Mouse (Mus musculus) limb, embryonic 12.5 days (tissue): ENCODE results near the gene Slc31a1. TPM values are rescaled to one million over a fixed set of nuclear protein-coding genes. Genes with fewer than 3 reads are reported as not detected.

Experiments used
- ATAC-seq: fragments of 200-750 bp; cut with Nextera tagmentation; 2 replicates; pipeline ENCODE4 v1.8.0; 2017; ENCODE audit warnings: low read depth, moderate TSS enrichment; ENCODE audit not compliant: insufficient number of reproducible peaks, insufficient read depth, low FRiP score, low TSS enrichment
- H3K27ac ChIP-seq: fragments of 300-500 bp; sonication (generic); 2 replicates; pipeline ENCODE4 v1.5.1; 2016; ENCODE audit warnings: mild to moderate bottlenecking, moderate library complexity
- H3K27me3 ChIP-seq: fragments of 300-500 bp; sonication (generic); 2 replicates; pipeline ENCODE4 v1.6.1; 2016; ENCODE audit warnings: mild to moderate bottlenecking, moderate library complexity
- H3K36me3 ChIP-seq: fragments of 300-500 bp; sonication (generic); 2 replicates; pipeline ENCODE4 v1.6.1; 2016; ENCODE audit warnings: mild to moderate bottlenecking, moderate library complexity
- H3K4me1 ChIP-seq: fragments of 300-500 bp; sonication (generic); replicated peaks from 2 replicates; pipeline ENCODE4 v1.6.1; 2016
- H3K4me2 ChIP-seq: fragments of 300-500 bp; sonication (generic); 2 replicates; pipeline ENCODE4 v1.6.1; 2016; ENCODE audit warnings: mild to moderate bottlenecking, moderate library complexity
- H3K4me3 ChIP-seq: fragments of 300-500 bp; sonication (generic); replicated peaks from 2 replicates; pipeline ENCODE4 v1.5.1; 2016; ENCODE audit warnings: mild to moderate bottlenecking
- H3K9ac ChIP-seq: fragments of 300-500 bp; sonication (generic); replicated peaks from 2 replicates; pipeline ENCODE4 v1.6.1; 2016; ENCODE audit warnings: mild to moderate bottlenecking, moderate library complexity
- H3K9me3 ChIP-seq: fragments of 300-500 bp; sonication (generic); 2 replicates; pipeline ENCODE4 v1.6.1; 2016; ENCODE audit warnings: mild to moderate bottlenecking, moderate library complexity
- WGBS: fragments of 180-500 bp; shearing (Covaris S2); methylation state at CpG from one replicate; pipeline ENCODE4 v1.1.7; 2016; 5-methylcytosine and 5-hydroxymethylcytosine counted together
- polyA plus RNA-seq: library from polyadenylated mRNA; unstranded; fragments of >200 nt; fragmentation: Nextera tagmentation; extraction: Ambion mirVana; gene quantifications from 2 replicates; pipeline ENCODE4 v1.2.1, GENCODE M21; 2016

Slc31a1 gene
- polyA plus RNA-seq, 1 experiment from 2014 or later: 42.8 TPM

DNA sequence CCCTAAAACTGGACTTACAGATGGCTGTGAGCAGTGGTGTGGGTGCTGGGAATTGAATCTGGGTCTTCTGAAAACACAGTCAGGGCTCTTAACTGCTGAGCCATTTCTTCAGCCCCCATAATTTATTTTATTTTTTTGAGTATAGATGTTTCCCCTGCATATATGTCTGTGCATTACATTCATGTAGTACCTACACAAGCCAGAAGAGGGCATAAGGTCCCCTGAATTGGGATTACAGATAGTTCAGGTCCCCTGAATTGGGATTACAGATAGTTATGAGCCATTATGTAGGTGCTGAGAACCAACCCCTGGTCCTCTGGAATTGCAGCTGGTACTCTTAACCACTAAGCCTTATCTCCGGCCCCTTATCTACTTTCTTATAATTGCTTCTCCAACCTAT is 16.5 kb upstream of the Slc31a1 start:
- no peak overlapping the region for H3K4me3 ChIP-seq
- 93% methylated on average over 1 of the region's 1 CpGs for WGBS
- no peak overlapping the region for H3K9ac ChIP-seq
- no peak overlapping the region for H3K4me2 ChIP-seq
- no peaks in the 10 kb centered on the region for H3K9me3 ChIP-seq
- no peak overlapping the region for H3K27ac ChIP-seq
- no peak for ATAC-seq
- H3K27me3 ChIP-seq: no peaks in the 10 kb centered on the region
- peaks cover 36% of the 10 kb centered on the region for H3K36me3 ChIP-seq
- no peaks in the 10 kb centered on the region for H3K4me1 ChIP-seq

DNA sequence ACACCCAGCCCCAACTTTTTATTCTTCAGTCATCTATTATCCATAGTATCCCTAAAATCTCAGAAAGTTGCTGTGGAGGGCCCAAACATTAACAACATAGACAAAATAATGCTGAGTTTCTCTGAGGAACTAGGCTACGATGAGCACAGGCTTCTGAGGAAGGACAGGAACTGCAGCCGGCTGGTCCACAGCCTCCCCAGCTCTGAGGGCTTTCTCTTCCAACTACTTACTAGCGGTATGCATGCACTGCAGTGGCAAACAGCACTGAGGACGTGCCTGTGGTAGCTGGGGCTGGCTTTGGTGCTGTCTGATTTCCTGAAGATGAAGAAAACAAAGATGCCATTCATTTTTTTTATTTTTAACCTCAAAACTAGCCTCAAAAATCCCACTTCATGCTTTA is 14.7 kb upstream of the Slc31a1 start:
- WGBS: 81% methylated on average over 4 of the region's 4 CpGs
- H3K9me3 ChIP-seq: no peaks in the 10 kb centered on the region
- H3K27me3 ChIP-seq: no peaks in the 10 kb centered on the region
- H3K4me2 ChIP-seq: no peak overlapping the region
- peaks cover 29% of the 10 kb centered on the region for H3K36me3 ChIP-seq
- H3K27ac ChIP-seq: no peak overlapping the region
- ATAC-seq: no peak
- no peak overlapping the region for H3K4me3 ChIP-seq
- no peaks in the 10 kb centered on the region for H3K4me1 ChIP-seq
- H3K9ac ChIP-seq: no peak overlapping the region

DNA sequence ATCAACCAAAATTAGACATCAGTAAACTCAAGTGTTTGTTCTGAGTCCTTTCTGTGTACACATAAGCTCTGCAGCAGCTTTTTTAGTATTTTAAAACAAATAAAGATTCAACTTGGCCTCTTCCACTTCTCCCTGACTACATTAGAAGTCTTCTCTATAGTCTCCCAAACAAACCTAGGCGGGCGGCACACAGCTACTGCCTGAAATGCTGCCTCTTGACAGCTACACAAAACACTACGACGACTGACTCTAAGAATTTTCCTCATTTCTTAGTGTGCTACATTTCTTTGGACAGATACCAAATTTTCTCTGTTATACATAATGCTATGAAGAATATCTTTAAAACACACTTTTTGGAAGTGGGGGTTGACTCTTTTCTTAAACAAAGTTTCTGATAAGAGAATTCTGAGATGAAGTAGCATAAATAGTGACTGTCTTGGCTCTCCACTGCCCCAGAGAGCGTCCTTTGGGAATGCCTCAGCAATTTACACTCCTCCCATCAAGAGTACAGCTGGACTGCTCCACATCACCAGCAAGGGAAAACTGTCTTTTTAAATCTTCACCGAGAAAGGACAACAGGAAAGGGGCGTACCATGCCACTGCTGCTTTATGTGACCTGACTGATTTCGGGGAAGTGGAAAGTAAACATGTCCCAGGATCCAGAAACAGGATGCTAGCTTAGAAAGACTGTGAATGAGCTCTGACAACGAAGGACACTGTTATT is 12.8 kb upstream of the Slc31a1 start:
- ATAC-seq: no peak

DNA sequence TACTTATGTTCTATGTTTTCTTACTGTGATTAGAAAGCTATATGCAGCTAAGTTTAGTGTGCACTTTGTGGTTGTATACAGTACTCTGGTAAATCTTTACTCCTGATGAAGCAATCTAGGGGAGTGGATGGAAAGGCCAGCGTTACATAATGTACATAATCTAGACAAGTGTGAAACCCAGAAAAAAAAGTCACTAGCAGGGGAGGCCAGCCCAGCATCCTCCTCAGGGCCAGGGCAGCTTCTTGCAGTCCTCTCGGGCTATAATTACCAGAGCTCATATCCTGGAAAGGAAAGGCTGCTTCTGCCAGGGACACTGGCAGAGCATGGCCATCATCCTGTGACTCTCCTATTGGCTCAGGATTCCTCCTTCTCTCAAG is 12.2 kb upstream of the Slc31a1 start:
- 85% methylated on average over 2 of the region's 2 CpGs for WGBS
- no peak overlapping the region for H3K4me3 ChIP-seq
- no peak for ATAC-seq

More for the DNA sequence above, 12.8 kb upstream of the Slc31a1 start:
- Histone ChIP-seq H3K4me2 (no peak overlapping the region), H3K27me3 (no peaks in the 10 kb centered on the region), H3K36me3 (peaks cover 30% of the 10 kb centered on the region), H3K4me1 (no peaks in the 10 kb centered on the region), H3K27ac (no peak overlapping the region), H3K9me3 (no peaks in the 10 kb centered on the region), H3K4me3 (no peak overlapping the region), H3K9ac (no peak overlapping the region)
- WGBS: 79% methylated on average over 9 of the region's 9 CpGs

DNA sequence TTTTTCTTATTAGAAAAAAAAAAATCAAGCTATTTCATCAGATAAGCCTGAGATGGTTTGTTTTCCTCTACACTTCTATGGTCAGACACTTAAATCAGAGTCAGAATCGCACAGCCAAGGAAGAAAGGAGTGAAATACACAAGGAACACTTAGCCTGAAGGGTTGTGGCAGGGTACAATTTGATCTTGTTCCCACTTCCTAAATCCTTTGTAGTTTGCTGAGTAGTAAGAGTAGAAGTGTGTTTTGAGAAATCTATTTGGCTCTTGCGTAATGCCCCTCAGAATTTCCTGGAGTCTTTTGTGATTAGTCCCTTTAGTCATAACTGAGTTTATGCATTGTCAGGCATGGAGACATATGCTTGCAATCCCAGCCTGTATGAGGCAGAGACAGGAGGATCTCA is 11.2 kb upstream of the Slc31a1 start:
- ATAC-seq: no peak
- no peak overlapping the region for H3K4me3 ChIP-seq
- H3K27ac ChIP-seq: no peak overlapping the region
- 93% methylated on average over 2 of the region's 2 CpGs for WGBS
- no peaks in the 10 kb centered on the region for H3K9me3 ChIP-seq
- peaks cover 22% of the 10 kb centered on the region for H3K36me3 ChIP-seq
- no peaks in the 10 kb centered on the region for H3K27me3 ChIP-seq
- H3K4me1 ChIP-seq: no peaks in the 10 kb centered on the region
- no peak overlapping the region for H3K9ac ChIP-seq
- no peak overlapping the region for H3K4me2 ChIP-seq

More for the DNA sequence above, 12.2 kb upstream of the Slc31a1 start:
- Histone ChIP-seq H3K36me3 (peaks cover 30% of the 10 kb centered on the region), H3K4me1 (no peaks in the 10 kb centered on the region), H3K27ac (no peak overlapping the region), H3K9me3 (no peaks in the 10 kb centered on the region), H3K9ac (no peak overlapping the region), H3K27me3 (no peaks in the 10 kb centered on the region), H3K4me2 (no peak overlapping the region)

DNA sequence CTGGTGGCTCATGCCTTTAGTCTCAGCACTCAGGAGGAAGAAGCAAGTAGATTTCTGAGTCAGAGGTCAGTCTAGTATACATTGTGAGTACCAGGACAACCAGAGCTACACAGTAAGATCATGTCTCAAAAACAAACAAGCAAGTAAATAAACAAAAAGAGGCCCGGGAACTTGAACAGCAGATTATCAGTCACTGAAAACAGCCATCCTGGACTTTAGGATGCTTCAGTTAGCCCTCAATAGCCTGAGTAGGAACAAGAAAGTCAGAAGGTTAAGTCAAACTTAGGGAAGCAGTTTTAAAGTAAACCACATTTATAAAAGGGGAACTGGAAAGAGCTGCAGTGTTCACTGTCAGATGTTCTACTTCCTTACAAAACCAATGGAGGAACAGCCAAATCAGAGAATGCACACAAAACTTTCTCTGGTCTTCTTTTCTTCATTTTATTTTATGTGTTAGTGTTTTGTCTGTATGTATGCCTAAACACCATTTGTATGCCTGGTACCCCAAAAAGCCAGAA is 2.8 kb upstream of the Slc31a1 start:
- Histone ChIP-seq H3K4me2 (no peak overlapping the region), H3K9me3 (no peaks in the 10 kb centered on the region), H3K4me3 (no peak overlapping the region), H3K4me1 (peaks cover 16% of the 10 kb centered on the region), H3K27me3 (no peaks in the 10 kb centered on the region), H3K9ac (no peak overlapping the region), H3K27ac (no peak overlapping the region), H3K36me3 (peaks cover 3% of the 10 kb centered on the region; the same call in 1 of the 2 replicates)
- ATAC-seq: no peak
- 86% methylated on average over 1 of the region's 1 CpGs for WGBS

DNA sequence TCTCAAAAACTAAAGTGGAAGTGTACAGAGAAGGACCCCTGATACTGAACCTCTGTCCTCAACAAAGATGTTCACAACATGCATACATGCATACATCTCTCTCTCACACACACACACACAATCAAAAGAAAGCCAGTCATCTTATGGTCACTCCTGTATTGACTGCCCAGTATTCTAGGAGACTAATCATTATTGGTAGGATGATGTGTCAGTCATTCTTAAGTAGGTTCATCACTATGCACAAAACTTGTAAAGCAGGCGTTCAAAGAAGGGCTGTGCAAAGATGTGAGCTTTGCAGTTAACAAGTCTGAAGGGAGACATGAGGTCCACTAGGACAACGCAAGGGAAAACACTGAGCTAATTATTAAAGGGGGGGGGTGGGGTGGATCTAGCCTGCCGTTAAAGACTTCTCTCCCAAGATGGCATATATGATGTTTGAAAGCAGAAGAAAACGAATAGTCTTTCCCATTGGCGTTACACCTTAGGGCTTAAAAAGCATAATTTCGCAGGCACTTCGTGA is 1.2 kb upstream of the Slc31a1 start:
- H3K27ac ChIP-seq: no peak overlapping the region
- H3K4me3 ChIP-seq: peak overlapping the region; percentile 74
- H3K4me2 ChIP-seq: peak overlapping the region; percentile 82
- H3K9me3 ChIP-seq: no peaks in the 10 kb centered on the region
- H3K36me3 ChIP-seq: peaks cover 3% of the 10 kb centered on the region; the same call in 1 of the 2 replicates
- H3K27me3 ChIP-seq: no peaks in the 10 kb centered on the region
- H3K4me1 ChIP-seq: peaks cover 16% of the 10 kb centered on the region
- ATAC-seq: no peak
- WGBS: 51% methylated on average over 7 of the region's 7 CpGs
- peak overlapping the region; percentile 66 for H3K9ac ChIP-seq

DNA sequence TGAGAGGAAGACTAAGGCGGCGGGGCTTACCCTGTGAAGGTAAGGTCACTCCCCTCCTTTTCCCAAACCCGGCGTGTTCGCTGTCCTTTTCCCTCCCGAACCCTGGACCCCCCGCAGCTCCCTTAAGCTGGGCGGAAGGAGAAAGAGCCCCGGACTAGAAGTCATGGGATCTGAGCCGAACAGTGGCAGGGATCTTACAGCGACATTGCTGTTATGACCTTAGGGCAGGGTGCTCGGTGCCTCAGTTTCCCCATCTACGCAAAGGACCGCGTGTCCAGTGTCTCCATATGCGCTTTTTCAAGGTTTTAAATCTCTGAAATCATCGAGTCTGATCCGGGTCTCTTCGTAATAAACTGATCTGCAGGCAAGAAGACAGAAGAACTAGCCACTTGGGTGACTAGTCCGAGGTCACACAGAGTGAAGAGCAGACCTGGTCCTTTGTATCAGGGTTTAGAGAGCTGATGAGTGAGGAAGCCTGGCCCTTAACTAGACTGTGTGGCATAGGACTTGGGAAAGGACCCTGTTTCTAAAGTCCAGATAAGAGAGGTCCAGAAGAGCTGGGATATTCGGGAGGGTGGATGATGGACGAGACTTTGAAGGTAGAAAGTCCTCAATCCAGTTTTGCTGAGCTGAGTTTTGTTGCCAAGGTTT is 403 bp downstream of the Slc31a1 start:
- under 1% methylated on average over 22 of the region's 22 CpGs for WGBS
- Histone ChIP-seq H3K4me2 (peak overlapping the region; percentile 82), H3K36me3 (no peaks in the 10 kb centered on the region), H3K4me1 (peaks cover 16% of the 10 kb centered on the region), H3K27ac (peak overlapping the region; percentile 66), H3K4me3 (peak overlapping the region; percentile 74), H3K9me3 (no peaks in the 10 kb centered on the region), H3K27me3 (no peaks in the 10 kb centered on the region), H3K9ac (peak overlapping the region; percentile 71)
- ATAC-seq: peak; percentile 77

DNA sequence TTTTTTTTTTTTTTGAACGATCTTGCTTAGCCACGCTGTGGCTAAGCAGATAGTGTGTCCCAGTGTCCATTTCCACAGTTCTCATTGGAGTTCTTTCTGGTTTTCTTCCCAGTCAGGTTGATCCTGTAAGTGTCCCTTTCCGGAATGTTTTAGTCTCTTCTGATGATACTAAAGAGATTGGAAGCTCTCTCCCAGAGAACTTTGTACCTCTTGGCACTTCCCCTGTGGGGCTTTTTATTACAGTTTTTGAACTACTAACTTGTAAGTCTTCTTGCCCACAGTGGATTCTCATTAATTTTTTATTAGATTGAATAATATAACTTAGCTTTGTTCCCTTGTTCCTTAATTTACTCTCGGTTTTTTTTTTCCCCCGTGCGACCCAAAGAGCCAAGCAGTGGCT is 1.0 kb downstream of the Slc31a1 start:
- peaks cover 16% of the 10 kb centered on the region for H3K4me1 ChIP-seq
- peak overlapping the region; percentile 74 for H3K4me3 ChIP-seq
- ATAC-seq: no peak
- peak overlapping the region; percentile 82 for H3K4me2 ChIP-seq
- H3K27me3 ChIP-seq: no peaks in the 10 kb centered on the region
- peak overlapping the region; percentile 71 for H3K9ac ChIP-seq
- WGBS: 52% methylated on average over 6 of the region's 6 CpGs
- no peaks in the 10 kb centered on the region for H3K9me3 ChIP-seq
- no peak overlapping the region for H3K27ac ChIP-seq
- no peaks in the 10 kb centered on the region for H3K36me3 ChIP-seq

DNA sequence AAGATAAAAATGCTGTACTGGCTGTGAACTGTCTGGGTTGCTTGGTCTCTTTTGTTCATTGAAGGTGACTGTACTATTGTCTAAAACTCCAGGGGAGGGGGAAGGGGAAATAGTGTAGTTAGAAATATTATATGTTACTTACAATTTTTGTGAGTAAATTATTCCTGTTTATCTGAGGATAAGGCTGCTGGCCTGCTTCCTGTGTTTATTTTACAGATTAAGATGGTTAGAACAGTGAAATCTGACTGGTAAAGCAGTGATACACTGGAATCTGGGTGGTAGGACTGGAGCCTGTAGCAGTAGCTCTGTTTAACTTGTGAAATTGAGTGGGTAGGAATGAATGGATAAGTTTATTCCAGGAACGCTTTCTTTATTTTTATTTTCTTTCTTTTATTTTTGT is 1.5 kb downstream of the Slc31a1 start:
- peak overlapping the region; percentile 82 for H3K4me2 ChIP-seq

DNA sequence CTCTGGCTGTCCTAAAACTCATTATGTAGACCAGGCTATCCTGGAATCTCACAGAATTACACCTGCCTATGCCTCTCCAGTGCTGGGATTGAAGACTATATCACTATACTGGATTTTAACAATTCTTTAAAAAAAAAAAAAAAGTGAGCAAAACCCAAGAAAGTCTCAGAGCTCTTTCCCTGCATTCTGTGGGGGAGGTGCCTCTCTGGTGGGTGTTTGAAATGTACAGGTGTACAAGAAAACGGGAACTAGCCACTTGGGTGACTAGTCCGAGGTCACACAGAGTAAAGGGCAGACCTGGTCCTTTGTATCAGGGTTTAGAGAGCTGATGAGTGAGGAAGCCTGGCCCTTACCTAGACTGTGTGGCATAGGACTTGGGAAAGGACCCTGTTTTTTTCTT is 1.9 kb downstream of the Slc31a1 start:
- Histone ChIP-seq H3K27ac (no peak overlapping the region), H3K4me3 (no peak overlapping the region), H3K4me2 (no peak overlapping the region), H3K9me3 (no peaks in the 10 kb centered on the region), H3K27me3 (no peaks in the 10 kb centered on the region), H3K4me1 (peaks cover 16% of the 10 kb centered on the region), H3K9ac (no peak overlapping the region), H3K36me3 (no peaks in the 10 kb centered on the region)
- 89% methylated on average over 2 of the region's 2 CpGs for WGBS
- no peak for ATAC-seq

More for the DNA sequence above, 1.5 kb downstream of the Slc31a1 start:
- Histone ChIP-seq H3K27me3 (no peaks in the 10 kb centered on the region), H3K4me3 (peak overlapping the region; percentile 74), H3K4me1 (peaks cover 16% of the 10 kb centered on the region), H3K27ac (no peak overlapping the region), H3K36me3 (no peaks in the 10 kb centered on the region), H3K9ac (no peak overlapping the region), H3K9me3 (no peaks in the 10 kb centered on the region)
- ATAC-seq: no peak
- 90% methylated on average over 1 of the region's 1 CpGs for WGBS
